Mouse (Mus musculus) erythroblast, adult 5-6 weeks (primary cell): Measurements from ENCODE around the gene Klhl30. TPM values are rescaled to one million over a fixed set of nuclear protein-coding genes. Genes with fewer than 3 reads are reported as not detected.
A peak's percentile ranks its signal among the peaks of the same experiment; 100 is the strongest.

Experiments used
- ATAC-seq: replicated peaks from 2 replicates; pipeline ENCODE4 v1.8.0; 2016; ENCODE audit warnings: moderate number of reproducible peaks, mild to moderate bottlenecking, moderate TSS enrichment, inconsistent platforms; ENCODE audit not compliant: poor library complexity, low FRiP score, severe bottlenecking
- total RNA-seq, 2 experiments: library from RNA; stranded (forward) in 1 of 2; stranded (reverse) in 1 of 2; fragments of 150-400 nt in 1 of 2; fragments of 200-764, 138-1000 nt in 1 of 2; gene quantifications; 2 replicates each; pipeline versions ENCODE4 v1.2.3 to v1.2.4; 2015 to 2017; ENCODE audit warnings: low replicate concordance in 2 of 2

The Klhl30 gene
- total RNA-seq, 2 experiments from 2014 or later, result 0.51 TPM; not detected in 1

DNA sequence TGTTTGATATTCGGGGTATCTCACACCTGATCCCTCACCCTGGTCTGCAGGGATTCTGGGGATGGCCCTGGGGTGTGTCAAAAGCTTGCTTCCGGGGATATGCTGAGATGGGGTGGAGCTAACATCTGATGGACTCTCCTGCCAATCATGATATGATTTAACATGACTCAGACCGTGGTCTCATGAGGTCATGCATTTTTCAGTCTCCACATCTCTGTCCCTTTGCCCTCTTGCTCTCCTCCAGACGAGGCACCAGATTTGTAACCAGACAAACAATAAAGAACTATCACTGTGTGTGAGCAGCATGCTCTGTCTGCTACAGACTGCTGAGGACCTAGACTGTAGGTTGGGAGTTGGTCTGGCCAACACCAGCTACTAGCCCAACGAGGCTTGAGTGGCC is 11.3 kb downstream of the Klhl30 start:
- no peak for ATAC-seq

DNA sequence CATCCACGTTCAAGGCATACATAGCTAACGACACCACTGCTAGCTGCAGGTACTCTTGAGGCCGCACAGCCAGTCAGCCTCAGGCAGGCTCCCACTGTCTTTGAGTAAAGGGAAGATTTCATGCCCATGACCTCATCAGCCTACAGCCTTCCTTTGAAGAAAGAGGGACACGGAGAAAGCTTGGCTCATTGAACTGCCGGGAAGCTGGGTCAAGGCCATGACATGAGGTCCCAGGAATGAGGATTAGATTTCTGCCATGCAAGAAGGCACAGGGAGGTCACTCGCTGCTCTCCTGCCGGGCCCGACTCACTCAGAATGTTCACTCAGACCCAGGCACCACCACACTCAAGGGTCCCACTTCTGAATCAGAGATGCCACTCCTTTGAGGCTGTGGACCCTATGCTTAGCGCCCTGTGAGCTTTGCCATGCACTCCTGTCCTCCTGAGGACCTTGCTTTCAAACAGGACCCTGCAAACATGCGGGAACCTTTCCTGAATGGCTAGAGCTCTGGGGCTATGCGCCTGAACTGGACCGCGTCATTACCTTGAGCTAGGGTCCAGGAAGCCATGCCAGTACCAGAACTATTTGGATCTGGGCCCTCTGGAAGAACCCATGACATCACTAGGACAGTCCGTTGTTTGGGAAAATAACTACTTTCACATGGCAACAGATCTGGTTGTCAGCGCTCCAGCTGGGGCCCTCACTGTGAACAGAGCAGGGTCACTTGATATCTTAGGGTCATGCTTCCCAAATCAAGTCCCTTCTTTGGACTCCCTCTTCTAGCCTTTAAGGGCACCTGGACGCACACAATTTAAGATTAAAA is 14.2 kb downstream of the Klhl30 start:
- ATAC-seq, result no peak

DNA sequence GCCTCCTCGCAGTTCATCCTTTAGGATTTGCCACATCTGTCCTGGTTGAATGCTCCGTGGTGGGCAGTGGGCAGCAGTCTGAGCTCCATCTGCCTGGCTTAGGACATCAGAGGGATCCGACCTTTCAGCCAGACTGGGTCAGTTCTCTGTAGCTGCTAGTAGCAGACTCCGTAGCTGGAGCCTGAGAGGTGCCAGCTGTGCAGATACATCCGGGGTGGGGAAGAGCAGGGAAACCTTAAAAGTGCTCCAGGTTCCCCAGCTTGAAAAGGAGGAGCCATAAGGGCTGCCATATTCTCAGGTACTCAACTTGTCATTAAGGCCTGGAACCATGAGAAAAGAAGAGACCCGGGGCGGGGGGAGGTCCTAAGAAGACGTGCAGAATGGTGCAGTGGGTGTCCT is 15.0 kb downstream of the Klhl30 start:
- no peak for ATAC-seq

DNA sequence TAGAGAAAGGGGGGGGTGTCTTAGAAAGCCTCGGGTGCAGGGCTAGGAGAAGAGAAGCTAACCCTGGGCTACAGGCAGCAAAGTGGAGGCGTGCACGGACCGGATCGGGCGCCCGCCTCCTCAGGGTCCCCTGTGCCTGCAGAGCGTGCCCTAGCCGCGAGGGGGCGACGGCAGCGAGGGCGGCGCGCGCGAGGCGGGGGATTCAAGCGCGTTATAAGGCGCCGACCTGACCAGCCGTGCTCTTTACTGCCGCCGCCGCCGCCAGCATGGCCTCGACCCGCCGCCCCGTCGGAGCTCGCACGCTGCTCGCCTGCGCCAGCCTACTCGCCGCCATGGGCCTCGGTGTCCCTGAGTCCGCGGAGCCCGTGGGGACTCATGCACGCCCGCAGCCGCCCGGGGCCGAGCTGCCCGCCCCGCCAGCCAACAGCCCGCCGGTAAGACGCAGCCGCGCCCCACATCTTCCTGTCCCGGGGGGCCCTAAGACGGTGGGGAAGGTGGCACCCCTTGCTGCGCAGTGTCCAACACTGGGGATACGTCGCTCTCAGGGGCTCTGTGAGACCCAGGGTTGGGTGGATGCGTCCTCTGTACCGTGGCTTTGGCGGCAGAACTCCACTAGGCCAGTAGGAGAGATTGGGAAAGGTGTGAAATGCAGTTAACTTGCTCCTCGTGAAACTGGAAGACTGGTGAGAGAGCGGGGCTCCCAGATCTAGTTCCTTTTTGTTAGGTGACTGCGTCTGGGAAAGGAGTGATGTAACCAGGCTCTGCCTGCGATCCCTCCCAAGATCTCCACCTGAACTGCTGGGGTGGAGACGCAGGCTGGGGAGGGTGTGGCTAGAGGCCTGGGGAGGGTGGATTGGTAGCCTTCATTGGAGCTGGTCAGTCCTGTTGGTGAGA is 15.6 kb downstream of the Klhl30 start, which contains the start of gene Erfe:
Gene Erfe (plus strand): TSS at position 216 of the 894 bp plus-strand sequence.
- peak; percentile 87 for ATAC-seq

DNA sequence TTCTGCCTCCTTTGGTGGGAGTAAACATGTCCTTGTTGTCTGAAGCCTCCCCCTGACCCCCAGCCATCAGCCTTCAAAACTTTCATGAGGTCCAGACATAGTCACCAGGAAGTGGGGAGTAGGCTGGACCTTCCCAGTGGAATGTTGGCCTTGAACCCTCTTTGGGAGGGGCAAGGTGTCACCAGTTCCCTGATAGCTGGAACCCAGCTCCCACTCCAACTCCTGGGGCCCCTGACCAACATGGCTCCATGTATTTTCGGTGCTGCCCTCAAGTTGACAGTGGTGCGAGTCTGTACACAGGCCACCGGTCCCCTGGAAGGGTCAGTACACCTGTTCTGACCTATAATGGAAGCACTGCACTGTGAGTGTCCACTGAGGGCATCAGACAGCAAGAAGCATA is 16.5 kb downstream of the Klhl30 start:
- no peak for ATAC-seq

DNA sequence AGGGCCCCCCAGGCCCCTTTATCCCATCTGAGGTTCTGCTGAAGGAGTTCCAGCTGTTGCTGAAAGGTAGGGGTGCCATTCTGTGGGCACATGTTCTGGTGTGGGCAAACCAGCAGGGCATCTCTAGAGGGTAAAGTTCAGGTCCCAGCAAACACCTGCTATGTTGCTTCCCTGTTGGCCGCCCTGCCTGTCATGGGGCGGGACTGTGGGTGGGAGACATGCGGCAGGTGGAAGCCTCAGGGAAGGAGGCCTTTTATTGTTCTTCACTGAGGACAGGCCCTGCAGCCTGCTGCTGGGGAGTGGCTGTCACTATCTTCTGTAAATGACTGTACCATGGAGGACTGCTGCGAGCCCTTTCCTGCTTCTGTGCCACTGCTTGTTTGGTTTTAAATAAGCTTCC is 18.6 kb downstream of the Klhl30 start:
- ATAC-seq, result no peak

DNA sequence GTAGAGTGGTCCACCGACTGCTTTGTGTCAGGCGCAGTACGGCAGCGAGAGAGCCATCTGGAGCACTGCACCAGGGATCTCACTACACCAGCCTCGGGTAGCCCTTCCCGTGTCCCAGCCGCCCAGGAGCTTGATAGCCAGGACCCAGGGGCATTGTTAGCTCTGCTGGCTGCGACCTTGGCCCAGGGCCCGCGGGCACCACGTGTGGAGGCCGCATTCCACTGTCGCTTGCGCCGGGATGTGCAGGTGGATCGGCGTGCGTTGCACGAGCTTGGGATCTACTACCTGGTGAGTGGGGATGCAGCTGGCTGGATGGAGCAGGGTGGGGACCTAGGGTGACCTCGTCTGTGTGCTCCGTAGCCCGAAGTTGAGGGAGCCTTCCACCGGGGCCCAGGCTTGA is 19.2 kb downstream of the Klhl30 start:
- ATAC-seq, result no peak

DNA sequence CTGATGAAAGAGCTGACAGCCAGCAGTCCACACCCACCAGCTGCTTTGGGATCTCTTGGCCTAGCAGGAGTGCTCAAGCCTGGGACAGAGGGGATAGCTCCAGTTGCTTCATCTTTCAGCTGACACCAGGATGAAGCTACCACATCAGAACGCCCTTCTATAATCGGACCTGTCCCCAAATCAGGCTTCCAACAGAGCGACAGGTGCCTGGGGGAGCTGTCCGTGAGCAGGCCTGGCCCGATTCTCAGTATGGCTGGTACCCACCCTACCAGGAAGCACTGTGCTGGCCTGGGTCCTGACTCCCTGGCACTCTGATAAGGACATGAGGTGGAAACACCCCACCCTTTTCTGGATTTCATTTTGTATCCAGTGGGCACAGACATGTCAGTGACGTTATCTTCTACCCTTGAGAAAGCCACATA is 22.6 kb downstream of the Klhl30 start:
- peak; percentile 62 for ATAC-seq

DNA sequence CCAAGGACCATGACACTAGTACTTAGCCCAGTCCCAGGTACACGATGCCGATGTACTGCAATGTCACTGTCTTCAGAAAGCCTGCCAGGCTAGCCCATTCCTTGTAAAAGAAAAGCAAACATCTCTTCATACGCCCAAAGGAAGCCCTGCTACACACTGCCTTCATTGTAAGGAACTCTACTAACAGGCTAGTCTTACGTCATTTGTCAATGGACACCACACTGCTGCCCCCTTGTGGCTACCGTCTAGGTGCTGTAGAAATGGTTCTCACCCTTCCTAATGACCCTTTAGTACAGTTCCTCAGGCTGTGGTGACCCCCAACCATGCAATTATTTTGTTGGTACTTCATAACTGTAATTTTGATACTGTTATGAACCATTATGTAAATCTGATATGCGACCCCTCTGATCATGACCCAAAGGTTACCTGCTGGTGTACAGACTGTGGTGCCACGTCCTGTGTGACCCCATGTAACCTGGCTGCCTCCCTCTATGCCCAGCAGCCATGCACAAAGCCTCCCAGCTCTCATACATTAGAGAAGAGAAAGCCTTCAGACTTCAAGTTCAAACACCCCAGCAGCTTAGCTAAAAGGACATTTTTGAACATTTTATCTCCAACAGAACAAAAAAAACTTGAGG is 29.8 kb downstream of the Klhl30 start:
- peak; percentile 84 for ATAC-seq

DNA sequence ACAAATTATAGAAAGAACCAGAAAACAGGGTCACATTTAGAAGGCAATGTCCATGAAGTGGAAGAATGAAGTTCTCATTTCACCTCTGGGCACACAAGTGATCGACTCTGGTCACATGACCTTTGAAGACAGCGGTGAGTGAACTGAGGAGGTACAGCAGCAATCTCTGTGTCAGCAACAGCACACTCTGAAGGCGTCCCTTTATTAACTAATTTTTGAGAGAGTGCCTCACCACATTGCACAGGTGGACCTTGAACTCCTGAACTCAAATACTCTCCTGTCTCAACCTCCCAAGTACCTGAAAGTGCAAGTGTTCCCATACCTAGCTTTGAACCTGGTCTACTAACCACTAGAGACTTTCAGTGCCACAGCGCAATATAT is 30.3 kb downstream of the Klhl30 start:
- no peak for ATAC-seq

DNA sequence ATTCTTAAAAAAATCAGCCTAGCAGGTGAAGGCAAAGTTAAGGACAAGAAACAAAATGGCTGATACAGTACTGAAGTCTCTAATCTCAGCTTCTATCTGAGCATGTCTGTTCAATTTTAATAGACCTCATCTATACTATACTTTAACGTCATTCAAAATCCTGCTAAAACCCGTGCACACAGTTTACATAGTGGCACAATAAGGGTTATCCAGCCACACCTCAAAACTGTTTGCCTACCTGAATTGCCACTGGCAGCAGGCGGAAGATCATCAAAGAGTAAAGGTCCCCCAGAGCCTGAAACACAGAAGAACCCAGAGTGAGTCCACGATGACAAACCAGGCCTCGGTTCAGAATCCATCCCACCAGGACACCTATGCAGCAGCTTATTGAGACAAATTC is 39.6 kb downstream of the Klhl30 start:
- no peak for ATAC-seq

DNA sequence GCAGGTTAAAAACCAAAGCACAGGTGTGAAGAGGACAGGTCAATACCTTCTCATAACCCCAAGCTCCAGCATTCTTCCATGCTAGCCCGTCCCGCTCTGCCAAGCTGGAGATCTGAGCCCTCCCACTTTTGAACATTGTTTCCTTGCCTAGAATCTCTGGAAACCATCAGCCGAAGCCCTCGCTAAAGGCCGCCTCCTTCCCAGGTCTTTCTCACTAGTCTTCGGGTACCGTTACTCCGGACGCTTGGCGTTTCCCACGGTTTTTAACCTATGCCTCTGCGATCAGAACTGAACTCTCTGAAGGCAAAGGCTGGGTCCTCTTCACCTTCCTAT is 47.1 kb downstream of the Klhl30 start:
- peak; percentile 27 for ATAC-seq

DNA sequence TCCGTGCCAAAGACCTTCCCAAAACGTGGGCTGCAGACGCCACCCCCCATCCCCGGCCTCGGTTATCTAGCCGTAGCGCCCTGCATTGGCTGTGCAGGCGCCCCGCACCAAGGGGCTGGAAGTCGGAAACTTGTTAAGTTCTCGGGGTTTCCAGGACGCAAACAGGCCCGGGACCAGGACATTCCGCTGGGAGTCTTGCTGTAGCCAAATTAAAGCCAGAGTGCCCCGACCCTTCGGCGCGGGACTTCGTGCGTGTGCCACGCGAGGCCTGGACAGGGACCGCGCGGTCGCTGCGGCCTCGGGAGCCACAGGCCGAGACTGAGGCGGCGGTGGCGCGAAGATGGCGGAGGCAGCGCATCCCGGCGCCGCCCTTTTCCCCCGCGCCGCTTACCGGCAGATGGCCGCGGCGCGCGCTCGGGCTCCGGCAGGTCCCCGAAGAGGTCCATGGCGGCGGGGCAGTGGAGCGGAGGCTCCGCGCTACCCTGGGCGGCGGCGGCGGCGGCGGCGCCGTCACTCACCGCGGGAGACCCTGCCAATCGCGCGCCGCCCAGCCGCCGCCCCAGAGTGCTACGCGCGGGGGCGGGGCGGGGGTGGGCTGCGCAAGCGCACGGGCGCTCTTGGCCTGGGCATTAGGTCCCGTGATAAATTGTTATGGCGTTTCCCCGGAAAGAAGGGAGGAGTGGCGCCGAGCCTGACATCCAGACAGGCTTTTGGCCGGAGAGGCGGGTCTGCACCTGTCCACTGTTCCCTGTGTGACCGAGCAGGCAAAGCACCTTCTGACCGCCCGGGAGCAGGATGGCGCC is 47.6 kb downstream of the Klhl30 start, which contains the start of gene Ilkap:
Gene Ilkap (minus strand): TSS at position 556 of the 803 bp plus-strand sequence.
- ATAC-seq, result peak; percentile 85

DNA sequence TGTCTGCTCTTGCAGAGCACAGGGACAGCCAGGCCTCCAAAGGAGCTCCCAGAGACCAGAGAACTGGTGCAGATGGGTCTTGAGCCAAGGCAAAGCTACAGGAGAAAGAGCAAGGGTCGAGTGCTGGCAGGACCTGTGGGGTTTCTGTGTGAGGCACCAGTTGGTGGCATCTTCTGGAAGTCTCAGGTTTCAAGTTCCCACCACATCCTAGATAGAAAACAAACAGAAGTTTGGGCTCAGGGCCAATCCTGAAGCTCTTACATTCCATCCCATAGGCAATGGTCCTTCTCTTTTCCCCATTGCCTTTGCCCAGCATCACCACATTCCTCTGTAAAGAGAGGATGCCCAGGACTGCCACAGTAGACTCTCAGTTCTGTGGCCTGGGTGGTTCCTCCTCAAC is 54.2 kb downstream of the Klhl30 start:
- no peak for ATAC-seq

DNA sequence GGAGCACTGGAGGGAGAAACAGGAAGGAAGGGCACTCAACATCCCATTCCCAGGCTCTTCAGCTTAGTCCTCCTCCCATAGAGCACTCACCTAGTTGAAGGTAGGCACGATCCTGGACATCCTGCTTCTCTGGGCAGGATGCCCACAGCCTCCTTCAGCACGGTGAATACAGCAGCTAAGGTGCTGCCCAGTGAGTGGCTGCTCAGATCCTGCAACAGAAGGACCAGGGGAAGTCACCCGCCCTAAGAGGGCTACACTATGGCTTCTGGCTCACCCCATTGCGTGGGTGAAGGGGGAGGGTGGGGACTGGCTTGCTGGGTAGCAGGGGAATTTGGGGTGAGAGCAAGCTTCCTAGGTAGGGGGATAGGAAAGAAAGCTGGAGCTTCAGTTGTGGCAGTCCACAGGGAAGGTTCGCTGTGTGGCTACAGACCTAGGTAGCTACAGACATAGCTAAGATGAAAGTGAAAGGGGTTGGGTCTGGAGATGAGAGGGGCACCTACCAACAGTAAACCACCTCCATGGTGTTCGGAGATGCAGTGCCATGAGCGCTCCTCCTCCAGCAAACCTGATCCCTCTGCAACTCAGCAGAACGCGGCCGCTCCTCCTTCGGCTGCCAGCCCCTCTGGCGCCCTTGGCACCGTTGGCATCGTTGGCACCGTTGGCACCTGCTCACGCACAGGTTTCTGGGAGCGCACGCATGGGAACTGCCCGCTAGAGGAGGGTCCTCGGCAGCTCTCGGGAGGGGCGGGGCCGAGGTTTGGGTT is 54.8 kb downstream of the Klhl30 start:
- no peak for ATAC-seq

DNA sequence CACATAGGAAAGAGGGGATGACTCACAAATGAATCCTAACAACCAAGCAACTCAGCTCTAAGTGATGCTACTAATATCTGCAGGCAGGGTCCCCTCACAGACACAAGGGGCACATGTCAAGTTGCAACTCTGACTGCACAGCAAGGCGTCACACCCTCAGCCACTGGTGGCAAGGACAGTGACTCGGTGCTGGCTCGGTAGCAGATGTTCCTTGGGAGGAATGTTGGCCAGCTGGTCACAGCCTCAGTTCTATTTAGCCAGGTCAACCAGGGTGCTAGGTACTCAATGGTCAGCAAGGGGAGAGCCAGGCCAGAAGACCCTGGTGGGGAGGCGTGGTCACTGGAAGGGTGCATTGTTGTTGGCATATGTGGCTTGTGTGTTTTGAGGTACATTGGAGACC is 57.0 kb downstream of the Klhl30 start:
- no peak for ATAC-seq

DNA sequence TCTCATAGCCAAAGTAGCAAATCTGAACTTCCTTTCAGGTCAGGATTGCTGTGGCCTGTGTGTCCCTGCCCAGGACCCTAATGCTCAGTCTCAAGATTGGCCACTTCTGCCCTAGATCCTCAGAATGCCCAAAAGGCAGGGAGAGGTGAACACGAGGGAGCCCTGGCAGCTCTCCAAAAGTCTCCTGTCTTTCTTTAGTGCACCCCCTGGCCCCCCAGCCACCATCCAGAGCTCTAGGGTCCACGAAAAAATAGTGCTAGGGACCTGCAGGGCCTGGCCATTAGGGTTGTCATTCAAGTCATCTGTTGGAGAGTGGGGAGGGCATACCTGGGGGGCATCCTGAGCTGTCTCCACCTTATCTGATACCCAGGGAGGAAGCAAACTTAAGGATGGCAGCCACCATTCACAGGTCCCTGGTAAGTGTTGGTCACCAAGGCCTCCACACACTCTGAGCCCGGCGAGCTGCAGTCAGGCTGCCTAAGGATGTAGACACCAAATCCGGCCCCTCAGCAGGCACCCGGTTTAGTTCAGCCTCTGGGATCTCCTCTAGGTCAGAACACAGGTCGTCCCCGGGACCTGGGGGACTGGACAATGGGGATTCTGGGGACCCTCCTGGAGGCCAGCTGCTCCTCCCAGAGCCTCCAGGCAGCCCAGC is 60.9 kb downstream of the Klhl30 start:
- ATAC-seq, result no peak
